Mouse (Mus musculus): ENCODE results near the gene Mfsd13b.
"Not testable (repeated sequence)": the region's sequence is repeated elsewhere in the genome, so short reads cannot be mapped to it uniquely, and the experiment has no call there.

Mfsd13b gene

GRCm38 (mm10) chr7:120982200-120982841, at the start of gene Mfsd13b, which contains the start of gene Cdr2:
Gene Mfsd13b, plus strand, starts transcription at chr7:120982509.
Gene Cdr2, minus strand, starts transcription at chr7:120982312.
- DNase-seq (ENCODE audit: low read depth): peak; percentile 99

- DNase-seq (ENCODE audit: low read depth): no peak
Observed at GRCm38 (mm10) chr7:120933110-120933509, 49.2 kb upstream of the Mfsd13b start.

GRCm38 (mm10) chr7:120933680-120934195, 48.6 kb upstream of the Mfsd13b start:
- peak; percentile 40 for DNase-seq (ENCODE audit: low read depth)

GRCm38 (mm10) chr7:120934716-120935115, 47.6 kb upstream of the Mfsd13b start:
- peak; percentile 74 for DNase-seq (ENCODE audit: low read depth)

GRCm38 (mm10) chr7:120936522-120936921, 45.8 kb upstream of the Mfsd13b start:
- no peak for DNase-seq (ENCODE audit: low read depth)

- DNase-seq (ENCODE audit: low read depth): no peak
Observed at GRCm38 (mm10) chr7:120938206-120938605, 44.1 kb upstream of the Mfsd13b start.

GRCm38 (mm10) chr7:120940343-120940742, 42.0 kb upstream of the Mfsd13b start:
- DNase-seq (ENCODE audit: low read depth): no peak

GRCm38 (mm10) chr7:120941214-120941613, 41.1 kb upstream of the Mfsd13b start:
- DNase-seq (ENCODE audit: low read depth): no peak

GRCm38 (mm10) chr7:120942506-120942905, 39.8 kb upstream of the Mfsd13b start:
- no peak for DNase-seq (ENCODE audit: low read depth)

- DNase-seq (ENCODE audit: low read depth): no peak
Observed at GRCm38 (mm10) chr7:120943936-120944509, 38.3 kb upstream of the Mfsd13b start.

- not testable (repeated sequence) for DNase-seq (ENCODE audit: low read depth)
Observed at GRCm38 (mm10) chr7:120953591-120953990, 28.7 kb upstream of the Mfsd13b start.

- no peak for DNase-seq (ENCODE audit: low read depth)
Observed at GRCm38 (mm10) chr7:120960116-120960515, 22.2 kb upstream of the Mfsd13b start.

- no peak for DNase-seq (ENCODE audit: low read depth)
Observed at GRCm38 (mm10) chr7:120960601-120961000, 21.7 kb upstream of the Mfsd13b start.

GRCm38 (mm10) chr7:120961893-120962292, 20.4 kb upstream of the Mfsd13b start:
- no peak for DNase-seq (ENCODE audit: low read depth)

- DNase-seq (ENCODE audit: low read depth): no peak
Observed at GRCm38 (mm10) chr7:120963126-120963525, 19.2 kb upstream of the Mfsd13b start.

- no peak for DNase-seq (ENCODE audit: low read depth)
Observed at GRCm38 (mm10) chr7:120969221-120969620, 13.1 kb upstream of the Mfsd13b start.

- no peak for DNase-seq (ENCODE audit: low read depth)
Observed at GRCm38 (mm10) chr7:120970112-120970511, 12.2 kb upstream of the Mfsd13b start.

GRCm38 (mm10) chr7:120972471-120972870, 9.8 kb upstream of the Mfsd13b start:
- not testable (repeated sequence) for DNase-seq (ENCODE audit: low read depth)

- no peak for DNase-seq (ENCODE audit: low read depth)
Observed at GRCm38 (mm10) chr7:120974001-120974400, 8.3 kb upstream of the Mfsd13b start.

- no peak for DNase-seq (ENCODE audit: low read depth)
Observed at GRCm38 (mm10) chr7:120977063-120977462, 5.2 kb upstream of the Mfsd13b start.

GRCm38 (mm10) chr7:120980041-120980440, 2.3 kb upstream of the Mfsd13b start:
- peak; percentile 81 for DNase-seq (ENCODE audit: low read depth)

GRCm38 (mm10) chr7:120980931-120981924, 1.1 kb upstream of the Mfsd13b start:
- DNase-seq (ENCODE audit: low read depth): no peak
